Mouse (Mus musculus) olfactory bulb, adult 2 months (tissue): ENCODE data around the gene Arhgap6.

Experiments used
- CTCF ChIP-seq: fragments of 200-500 bp; IDR thresholded peaks from 2 replicates; pipeline ENCODE4 v1.5.1; 2012; ENCODE audit warnings: low read depth, mild to moderate bottlenecking, low read length, moderate library complexity; ENCODE audit not compliant: insufficient read depth
- POLR2A ChIP-seq: fragments of 200-500 bp; IDR thresholded peaks from 2 replicates; pipeline ENCODE4 v1.6.1; 2012; ENCODE audit warnings: mild to moderate bottlenecking, low read depth, low read length, moderate library complexity; ENCODE audit not compliant: insufficient read depth

- TF ChIP-seq CTCF (no peak), POLR2A (no peak)
These were observed 280.1 kb downstream of the Arhgap6 start for GRCm38 (mm10) chrX:169075020-169075419.
